Mouse (Mus musculus): Measurements from ENCODE around the gene Usp43. TPM values are rescaled to one million over a fixed set of nuclear protein-coding genes. Genes with fewer than 3 reads are reported as not detected.

The Usp43 gene
- total RNA-seq, 2 experiments from 2014 or later: 1.7 to 2.9 TPM

DNA sequence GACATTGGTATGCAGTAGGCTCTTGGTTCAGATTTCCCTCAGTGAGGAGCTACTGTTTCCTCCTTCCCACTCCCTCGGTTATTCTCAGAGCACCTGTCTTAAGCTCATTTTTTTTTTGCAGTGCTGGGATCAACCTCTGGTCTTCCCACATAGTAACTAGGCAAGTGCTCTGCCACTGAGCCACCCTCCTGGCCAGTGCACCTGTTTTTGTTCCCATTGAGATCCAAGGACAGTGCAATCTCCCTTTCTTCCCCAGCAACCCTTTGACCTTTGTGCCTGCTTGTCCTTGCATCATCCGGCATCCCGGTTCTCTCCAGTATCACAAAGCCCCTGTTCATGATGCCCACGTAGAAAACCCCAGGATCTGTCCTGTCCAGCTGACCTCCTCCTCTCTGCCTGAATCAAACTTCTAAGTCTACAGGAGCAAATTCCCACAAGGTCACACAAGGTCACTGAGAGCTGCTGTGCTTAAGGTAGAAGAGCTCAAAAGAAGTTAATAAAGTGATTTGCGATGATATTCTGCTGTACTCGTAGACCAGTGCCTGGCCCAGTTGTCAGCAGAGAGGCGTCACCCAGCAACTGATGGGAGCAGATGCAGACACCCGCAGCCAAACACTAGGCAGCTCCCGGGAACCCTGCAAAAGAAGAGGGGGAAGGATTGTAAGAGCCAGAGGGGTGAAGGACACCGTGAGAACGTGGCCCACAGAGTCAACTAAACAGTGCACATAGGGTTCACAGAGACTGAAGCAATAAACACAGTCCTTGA is 114.9 kb downstream of the Usp43 start:
- DNase-seq: no peak

DNA sequence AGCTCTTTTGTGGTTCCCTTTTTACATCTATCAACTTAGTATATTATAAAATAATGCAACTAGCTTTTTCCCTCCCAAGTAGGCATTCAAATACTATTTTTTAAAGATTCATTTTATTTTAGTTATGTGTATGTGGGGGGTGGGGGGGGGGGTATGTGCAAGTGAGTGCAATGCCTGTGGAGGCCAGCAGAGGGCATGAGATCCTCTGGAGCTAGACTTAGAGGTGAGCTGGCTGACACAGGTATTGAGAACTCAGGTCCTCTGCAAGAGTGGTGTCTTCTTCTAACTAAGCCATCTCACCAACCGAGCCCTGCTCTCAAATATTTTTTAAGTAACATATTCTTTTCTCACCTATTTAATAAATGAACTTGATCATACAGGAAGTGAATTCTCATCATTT is 116.4 kb downstream of the Usp43 start:
- DNase-seq: no peak

Other genes starting within 250 kb of the Usp43 start
- not detected for gene Rcvrn, start 226.8 kb downstream of the Usp43 start, total RNA-seq (2021)
- under 1 TPM in 1 of 2 experiments, not detected in 1; 0.06 TPM for gene Glp2r, start 151.0 kb downstream of the Usp43 start, total RNA-seq (2021)
- not detected for gene Gsg1l2, start 147.5 kb downstream of the Usp43 start, total RNA-seq (2021)
- 10 to 100 TPM in 1 of 2 experiments, 1 to 10 TPM in 1; 5.2 to 23.7 TPM for gene Dhrs7c, start 124.0 kb downstream of the Usp43 start, total RNA-seq (2021)
- gene Cfap52, start 43.5 kb upstream of the Usp43 start, total RNA-seq (2021): under 1 TPM in 1 of 2 experiments, not detected in 1; 0.55 TPM
- gene Stx8, start 44.0 kb upstream of the Usp43 start, total RNA-seq (2021): 10 to 100 TPM; 33.2 to 34.1 TPM

Data from adrenal gland, postnatal 10 days (tissue).